Mouse (Mus musculus): ENCODE data around the gene Qpct.

Qpct gene

GRCm38 (mm10) chr17:79051606-79052005 lies at the start of gene Qpct:
Gene Qpct (plus strand): TSS chr17:79051906.
- no peak for DNase-seq

- no peak for DNase-seq
These were observed 38.1 kb upstream of the Qpct start for GRCm38 (mm10) chr17:79013625-79014024.

GRCm38 (mm10) chr17:79014911-79015685 lies 36.6 kb upstream of the Qpct start:
- DNase-seq, result no peak

GRCm38 (mm10) chr17:79015831-79016230 lies 35.9 kb upstream of the Qpct start:
- DNase-seq, result no peak

- DNase-seq, result no peak
These were observed 33.3 kb upstream of the Qpct start for GRCm38 (mm10) chr17:79018422-79018821.

GRCm38 (mm10) chr17:79019726-79020207 lies 31.9 kb upstream of the Qpct start:
- DNase-seq, result no peak

GRCm38 (mm10) chr17:79020208-79020983 lies 31.3 kb upstream of the Qpct start, which contains the start of gene Prkd3:
Gene Prkd3 (minus strand): TSS chr17:79020816.
- peak; percentile 26 for DNase-seq

- DNase-seq, result no peak
These were observed 30.7 kb upstream of the Qpct start for GRCm38 (mm10) chr17:79020984-79021335.

- no peak for DNase-seq
These were observed 29.0 kb upstream of the Qpct start for GRCm38 (mm10) chr17:79022746-79023145.

GRCm38 (mm10) chr17:79024544-79024943 lies 27.2 kb upstream of the Qpct start:
- DNase-seq, result no peak

GRCm38 (mm10) chr17:79029226-79029625 lies 22.5 kb upstream of the Qpct start:
- no peak for DNase-seq

- no peak for DNase-seq
These were observed 20.1 kb upstream of the Qpct start for GRCm38 (mm10) chr17:79031569-79031968.

- DNase-seq, result no peak
These were observed 18.9 kb upstream of the Qpct start for GRCm38 (mm10) chr17:79032782-79033181.

GRCm38 (mm10) chr17:79039660-79040059 lies 12.0 kb upstream of the Qpct start:
- no peak for DNase-seq

- no peak for DNase-seq
These were observed 8.0 kb upstream of the Qpct start for GRCm38 (mm10) chr17:79043705-79044104.

GRCm38 (mm10) chr17:79052088-79052812 lies 544 bp downstream of the Qpct start:
- peak; percentile 77 for DNase-seq

- no peak for DNase-seq
These were observed 6.6 kb downstream of the Qpct start for GRCm38 (mm10) chr17:79058271-79058670.

- no peak for DNase-seq
These were observed 8.5 kb downstream of the Qpct start for GRCm38 (mm10) chr17:79060221-79060620.

- no peak for DNase-seq
These were observed 12.5 kb downstream of the Qpct start for GRCm38 (mm10) chr17:79064250-79064649.

- no peak for DNase-seq
These were observed 16.9 kb downstream of the Qpct start for GRCm38 (mm10) chr17:79068581-79068980.

- DNase-seq, result no peak
These were observed 17.3 kb downstream of the Qpct start for GRCm38 (mm10) chr17:79069019-79069418.

- DNase-seq, result peak; percentile 35
These were observed 18.2 kb downstream of the Qpct start for GRCm38 (mm10) chr17:79069766-79070480.

GRCm38 (mm10) chr17:79071951-79072350 lies 20.2 kb downstream of the Qpct start:
- DNase-seq, result no peak
